Comparison of ENCODE assay signal across 14 mouse cellular contexts in genomic region chr2:102990301-102990702, GRCm38 (mm10).
DNase-seq lines count a peak whose midpoint lies in the region; ATAC-seq and TF ChIP-seq lines count a peak whose summit lies in the region.
"Had no signal": no experiment of that assay in that cellular context is flagged by ENCODE, and none has a peak within 500 bp of the region (broad histone marks: within the 10 kb centered on the region; RNA-seq: fewer than 3 reads in every experiment).

No protein-coding gene starts in this region.

- peak overlapping the region; percentile 20; the same call in 1 of the 2 replicates for H3K27ac ChIP-seq in lung, embryonic 14.5 days (ENCODE audit: low read depth)
- H3K27ac ChIP-seq in lung, postnatal 0 days (ENCODE audit: low read length) = no peak overlapping the region
- H3K27ac ChIP-seq in neural tube, embryonic 15.5 days (replicated peaks) = no peak overlapping the region
- H3K27ac ChIP-seq: embryonic facial prominence, embryonic 12.5 days; midbrain, embryonic 15.5 days had no signal

- no peak overlapping the region for H3K4me3 ChIP-seq in lung, embryonic 14.5 days (ENCODE audit: low read depth, low read length)
- H3K4me3 ChIP-seq in lung, postnatal 0 days (ENCODE audit: low read depth, low read length) = no peak overlapping the region
- H3K4me3 ChIP-seq in neural tube, embryonic 15.5 days (replicated peaks) = no peak overlapping the region
- H3K4me3 ChIP-seq: embryonic facial prominence, embryonic 12.5 days; midbrain, embryonic 15.5 days had no signal

- H3K36me3 ChIP-seq in lung, embryonic 14.5 days (ENCODE audit: insufficient read depth) = no peaks in the 10 kb centered on the region
- no peaks in the 10 kb centered on the region for H3K36me3 ChIP-seq in lung, postnatal 0 days (ENCODE audit: insufficient read depth, low read length)
- H3K36me3 ChIP-seq in neural tube, embryonic 15.5 days = no peaks in the 10 kb centered on the region
- H3K36me3 ChIP-seq: embryonic facial prominence, embryonic 12.5 days; midbrain, embryonic 15.5 days had no signal

- 22% methylated on average over 2 of the region's 2 CpGs for WGBS in lung, embryonic 14.5 days
- 29% methylated on average over 2 of the region's 2 CpGs for WGBS in lung, postnatal 0 days
- WGBS in neural tube, embryonic 15.5 days = 67% methylated on average over 2 of the region's 2 CpGs

- no peak overlapping the region for H3K9ac ChIP-seq in lung, embryonic 14.5 days
- no peak overlapping the region for H3K9ac ChIP-seq in lung, postnatal 0 days (replicated peaks; ENCODE audit: low read depth)
- H3K9ac ChIP-seq in neural tube, embryonic 15.5 days (replicated peaks) = no peak overlapping the region
- H3K9ac ChIP-seq: embryonic facial prominence, embryonic 12.5 days; midbrain, embryonic 15.5 days had no signal

- peak; percentile 28 to 47 for DNase-seq in adrenal gland, postnatal 36 days
- DNase-seq in adrenal gland, postnatal 25 days = no peak
- peak; percentile 84 for DNase-seq in lung, embryonic 14.5 days
- no peak for DNase-seq in lung, postnatal 0 days (ENCODE audit: low spot score)
- peak; percentile 22 for DNase-seq in right cerebral cortex, postnatal 25 days
- DNase-seq: adrenal gland, postnatal 10 days; gastrocnemius, postnatal 25 days; retina, postnatal 1 day had no signal

- H3K9me3 ChIP-seq in lung, embryonic 14.5 days (ENCODE audit: low read depth, low read length) = no peaks in the 10 kb centered on the region
- H3K9me3 ChIP-seq in lung, postnatal 0 days (ENCODE audit: low read length) = no peaks in the 10 kb centered on the region
- H3K9me3 ChIP-seq in neural tube, embryonic 15.5 days (replicated peaks) = no peaks in the 10 kb centered on the region
- H3K9me3 ChIP-seq: embryonic facial prominence, embryonic 12.5 days; midbrain, embryonic 15.5 days had no signal

- H3K27me3 ChIP-seq in lung, embryonic 14.5 days (ENCODE audit: insufficient read depth, low read length) = no peaks in the 10 kb centered on the region
- no peaks in the 10 kb centered on the region for H3K27me3 ChIP-seq in lung, postnatal 0 days (replicated peaks; ENCODE audit: insufficient read depth, low read length)
- no peaks in the 10 kb centered on the region; the same call in 1 of the 2 replicates for H3K27me3 ChIP-seq in neural tube, embryonic 15.5 days (replicated peaks)
- H3K27me3 ChIP-seq: embryonic facial prominence, embryonic 12.5 days; midbrain, embryonic 15.5 days had no signal

- peaks cover 4% of the 10 kb centered on the region; the same call in 1 of the 2 replicates for H3K4me1 ChIP-seq in lung, embryonic 14.5 days (ENCODE audit: insufficient read depth)
- peaks cover 2% of the 10 kb centered on the region; the same call in 1 of the 2 replicates for H3K4me1 ChIP-seq in lung, postnatal 0 days (ENCODE audit: insufficient read depth, low read depth, low read length)
- H3K4me1 ChIP-seq in neural tube, embryonic 15.5 days = no peaks in the 10 kb centered on the region
- H3K4me1 ChIP-seq: embryonic facial prominence, embryonic 12.5 days; midbrain, embryonic 15.5 days had no signal

- TF ChIP-seq CTCF in lung, embryonic 14.5 days (IDR thresholded peaks at IDR 0.05; ENCODE audit: low read depth) = no peak
- no peak for TF ChIP-seq CTCF in lung, postnatal 0 days (IDR thresholded peaks at IDR 0.05)

- no peak for TF ChIP-seq EP300 in lung, postnatal 0 days (IDR thresholded peaks at IDR 0.05)

- peak; percentile 65; the same call in 1 of the 2 replicates for ATAC-seq in lung, embryonic 14.5 days (ENCODE audit: insufficient read depth)
- ATAC-seq in lung, postnatal 0 days = no peak
- peak; percentile 40 for ATAC-seq in granulocyte monocyte progenitor cell, adult 5-6 weeks (replicated peaks; ENCODE audit: poor library complexity, severe bottlenecking)
- no peak for ATAC-seq in cerebellum, adult (ENCODE audit: insufficient number of reproducible peaks, low FRiP score, low TSS enrichment)
- ATAC-seq in neural tube, embryonic 15.5 days (ENCODE audit: low FRiP score) = no peak
- ATAC-seq: hindbrain, embryonic 16.5 days; midbrain, embryonic 15.5 days had no signal

- no peak overlapping the region for H3K4me2 ChIP-seq in lung, embryonic 14.5 days
- H3K4me2 ChIP-seq in lung, postnatal 0 days (replicated peaks; ENCODE audit: low read depth, low read length) = no peak overlapping the region
- H3K4me2 ChIP-seq in neural tube, embryonic 15.5 days = no peak overlapping the region
- H3K4me2 ChIP-seq: embryonic facial prominence, embryonic 12.5 days; midbrain, embryonic 15.5 days had no signal

Comparison
In these comparisons a context has a peak if more than half of its experiments do, and no peak if none do; other contexts are left out.
1. DNase-seq: peak in adrenal gland, postnatal 36 days (2 of 2), lung, embryonic 14.5 days (single experiment) and right cerebral cortex, postnatal 25 days (single experiment); none in adrenal gland, postnatal 25 days (single experiment) and lung, postnatal 0 days (single experiment).
2. ATAC-seq: peak in lung, embryonic 14.5 days (single experiment) and granulocyte monocyte progenitor cell, adult 5-6 weeks (single experiment); none in lung, postnatal 0 days (single experiment), cerebellum, adult (single experiment) and neural tube, embryonic 15.5 days (single experiment).